Mouse (Mus musculus) liver, adult 2 months (tissue): Measurements from ENCODE around the gene Dock2.

ENCODE experiments used
- CTCF ChIP-seq: fragments of 200-500 bp; IDR thresholded peaks from 2 replicates; pipeline ENCODE4 v1.5.1; 2011; ENCODE audit warnings: low read depth, low read length, control low read depth
- POLR2A ChIP-seq: fragments of 200-500 bp; IDR thresholded peaks from 2 replicates; pipeline ENCODE4 v1.6.1; 2011; ENCODE audit warnings: low read length, control low read depth; ENCODE audit not compliant: insufficient read depth; ENCODE audit errors: extremely low read depth

- TF ChIP-seq CTCF (no peak), POLR2A (no peak)
Observed at GRCm38 (mm10) chr11:34277047-34277445, 506.6 kb downstream of the Dock2 start.
